Mouse (Mus musculus) CD4-positive, CD25-positive, alpha-beta regulatory T cell, adult 4 months (primary cell): ENCODE results near the gene Slc38a8. TPM values are rescaled to one million over a fixed set of nuclear protein-coding genes. Genes with fewer than 3 reads are reported as not detected.

Source experiments
- ATAC-seq: one replicate; pipeline ENCODE4 v1.8.0; 2017
- polyA plus RNA-seq, 2 experiments: library from polyadenylated mRNA; unstranded; fragments of 100-300 nt; shearing (Covaris generic); gene quantifications; one replicate each; pipeline ENCODE4 v1.2.1; 2017

The Slc38a8 gene
- not detected for polyA plus RNA-seq

- ATAC-seq, result no peak
These were observed at the start of gene Slc38a8 for GRCm38 (mm10) chr8:119501598-119501997. Slc38a8 (minus strand) TSS chr8:119501698.

- ATAC-seq, result peak; percentile 11
These were observed 47.1 kb upstream of the Slc38a8 start for GRCm38 (mm10) chr8:119548560-119549113.

GRCm38 (mm10) chr8:119547019-119547691 is 45.7 kb upstream of the Slc38a8 start:
- ATAC-seq, result peak; percentile 58

GRCm38 (mm10) chr8:119545791-119546190 is 44.3 kb upstream of the Slc38a8 start:
- peak; percentile 11 for ATAC-seq

- ATAC-seq, result peak; percentile 60
These were observed 43.7 kb upstream of the Slc38a8 start for GRCm38 (mm10) chr8:119545180-119545579.

GRCm38 (mm10) chr8:119544606-119545005 is 43.1 kb upstream of the Slc38a8 start:
- no peak for ATAC-seq

GRCm38 (mm10) chr8:119531973-119532372 is 30.5 kb upstream of the Slc38a8 start:
- ATAC-seq, result no peak

- ATAC-seq, result no peak
These were observed 29.9 kb upstream of the Slc38a8 start for GRCm38 (mm10) chr8:119531397-119531796.

- ATAC-seq, result no peak
These were observed 29.4 kb upstream of the Slc38a8 start for GRCm38 (mm10) chr8:119530937-119531336.

- ATAC-seq, result no peak
These were observed 27.3 kb upstream of the Slc38a8 start for GRCm38 (mm10) chr8:119528762-119529161.

- ATAC-seq, result no peak
These were observed 18.6 kb upstream of the Slc38a8 start for GRCm38 (mm10) chr8:119520102-119520501.

- ATAC-seq, result no peak
These were observed 15.2 kb upstream of the Slc38a8 start for GRCm38 (mm10) chr8:119516674-119517073.

GRCm38 (mm10) chr8:119515767-119516166 is 14.3 kb upstream of the Slc38a8 start:
- ATAC-seq, result no peak

GRCm38 (mm10) chr8:119514940-119515339 is 13.4 kb upstream of the Slc38a8 start:
- ATAC-seq, result no peak

- ATAC-seq, result no peak
These were observed 11.9 kb upstream of the Slc38a8 start for GRCm38 (mm10) chr8:119513405-119513804.

- ATAC-seq, result no peak
These were observed 10.2 kb upstream of the Slc38a8 start for GRCm38 (mm10) chr8:119511722-119512121.

GRCm38 (mm10) chr8:119510471-119510870 is 9.0 kb upstream of the Slc38a8 start:
- ATAC-seq, result no peak

GRCm38 (mm10) chr8:119506106-119506505 is 4.6 kb upstream of the Slc38a8 start:
- no peak for ATAC-seq

GRCm38 (mm10) chr8:119505488-119505887 is 4.0 kb upstream of the Slc38a8 start:
- ATAC-seq, result no peak

- no peak for ATAC-seq
These were observed 1.8 kb upstream of the Slc38a8 start for GRCm38 (mm10) chr8:119503191-119503767.

- no peak for ATAC-seq
These were observed 613 bp upstream of the Slc38a8 start for GRCm38 (mm10) chr8:119502111-119502510.

- no peak for ATAC-seq
These were observed 1.7 kb downstream of the Slc38a8 start for GRCm38 (mm10) chr8:119499836-119500235.

GRCm38 (mm10) chr8:119496848-119497247 is 4.7 kb downstream of the Slc38a8 start:
- ATAC-seq, result peak; percentile 80

GRCm38 (mm10) chr8:119487093-119487492 is 14.4 kb downstream of the Slc38a8 start:
- no peak for ATAC-seq
